Mouse (Mus musculus): Measurements from ENCODE around the gene Exoc7.

The Exoc7 gene

GRCm38 (mm10) chr11:116307019-116307725, at the start of gene Exoc7:
Exoc7 (minus strand) TSS chr11:116307233.
- no peak for DNase-seq (ENCODE audit: low read depth, low spot score)

- no peak for DNase-seq (ENCODE audit: low read depth, low spot score)
These were observed 47.5 kb upstream of the Exoc7 start for GRCm38 (mm10) chr11:116354521-116354920.

DNA sequence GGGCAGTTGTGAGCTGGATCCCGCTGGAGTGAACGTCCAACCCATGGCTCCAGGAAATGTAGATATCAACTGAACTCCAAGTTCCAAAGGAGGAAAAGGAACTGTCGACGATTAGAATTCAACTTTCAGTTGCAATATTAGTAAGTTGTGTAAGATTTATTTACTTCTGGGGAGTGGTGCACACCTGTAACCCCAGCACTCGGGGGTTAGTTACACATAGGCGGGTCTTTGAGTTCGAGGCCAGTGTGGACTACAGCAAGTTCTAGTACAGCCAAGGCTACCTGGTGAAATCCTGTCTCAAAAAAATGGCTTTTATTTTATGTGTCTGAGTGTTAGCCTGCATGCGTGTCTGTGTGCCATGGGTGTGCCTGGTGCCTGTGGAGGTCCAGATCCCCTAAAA, 46.5 kb upstream of the Exoc7 start:
- DNase-seq (ENCODE audit: low read depth, low spot score) = no peak

DNA sequence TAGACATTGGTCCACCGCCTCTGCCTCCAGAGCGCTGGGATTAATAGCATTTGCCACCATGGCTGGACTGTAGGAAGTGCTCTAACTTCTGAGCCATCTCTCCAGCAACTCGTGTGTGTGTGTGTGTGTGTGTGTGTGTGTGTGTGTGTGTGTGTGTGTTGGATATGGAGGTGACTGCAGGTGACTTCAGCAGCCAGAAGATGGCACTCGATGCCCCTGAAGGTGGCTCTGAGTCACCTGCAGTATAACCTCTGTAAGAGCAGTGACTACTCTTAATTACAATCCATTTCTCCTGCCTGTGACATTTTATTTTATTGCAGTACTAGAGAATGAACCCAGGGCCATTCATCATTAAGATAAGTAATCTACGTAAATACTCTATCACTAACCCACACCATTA, 44.3 kb upstream of the Exoc7 start:
- no peak for DNase-seq (ENCODE audit: low read depth, low spot score)

DNA sequence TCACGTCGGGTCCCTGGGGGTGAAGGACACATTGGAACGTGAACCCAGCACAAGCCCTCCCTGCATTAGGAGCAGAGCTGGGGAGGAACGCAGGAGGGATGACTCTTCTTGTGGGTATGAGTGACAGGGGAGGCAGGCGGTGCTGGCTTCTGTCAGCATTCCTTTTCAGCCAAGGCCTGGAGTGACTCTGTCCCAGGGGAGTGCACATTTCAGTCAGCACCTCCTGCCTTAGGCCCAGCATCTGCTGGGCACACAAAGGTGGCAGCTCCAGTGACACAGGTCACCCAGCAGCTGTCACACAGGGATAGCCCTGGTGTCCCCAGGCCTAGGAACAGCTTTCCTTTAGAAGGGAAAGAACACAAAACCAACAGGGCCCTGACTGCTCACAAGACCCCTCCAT, 40.9 kb upstream of the Exoc7 start:
- no peak for DNase-seq (ENCODE audit: low read depth, low spot score)

DNA sequence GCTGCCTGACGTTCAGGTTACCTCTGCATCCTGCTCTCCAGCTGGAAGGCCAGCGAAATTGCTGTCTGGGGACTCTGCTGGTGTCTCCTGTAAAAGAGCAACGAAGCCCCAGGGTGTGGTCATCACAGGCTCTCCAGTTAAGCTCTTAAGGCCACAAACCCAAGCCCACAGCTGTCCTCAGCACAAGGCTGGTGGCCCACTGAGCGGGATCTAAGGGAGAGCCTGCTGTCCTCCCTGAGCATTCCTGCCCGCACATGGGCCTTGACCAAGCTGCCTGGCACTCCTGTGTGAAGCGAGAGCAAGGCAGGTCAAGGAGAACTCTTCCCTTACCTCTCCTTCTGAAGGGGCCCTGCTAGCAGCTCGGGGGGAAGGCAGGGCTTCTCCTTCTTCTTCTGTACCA, 40.0 kb upstream of the Exoc7 start:
- DNase-seq (ENCODE audit: low read depth, low spot score) = no peak

- no peak for DNase-seq (ENCODE audit: low read depth, low spot score)
These were observed 35.2 kb upstream of the Exoc7 start for GRCm38 (mm10) chr11:116342069-116342791.

- DNase-seq (ENCODE audit: low read depth, low spot score) = no peak
These were observed 30.5 kb upstream of the Exoc7 start for GRCm38 (mm10) chr11:116337531-116337930.

DNA sequence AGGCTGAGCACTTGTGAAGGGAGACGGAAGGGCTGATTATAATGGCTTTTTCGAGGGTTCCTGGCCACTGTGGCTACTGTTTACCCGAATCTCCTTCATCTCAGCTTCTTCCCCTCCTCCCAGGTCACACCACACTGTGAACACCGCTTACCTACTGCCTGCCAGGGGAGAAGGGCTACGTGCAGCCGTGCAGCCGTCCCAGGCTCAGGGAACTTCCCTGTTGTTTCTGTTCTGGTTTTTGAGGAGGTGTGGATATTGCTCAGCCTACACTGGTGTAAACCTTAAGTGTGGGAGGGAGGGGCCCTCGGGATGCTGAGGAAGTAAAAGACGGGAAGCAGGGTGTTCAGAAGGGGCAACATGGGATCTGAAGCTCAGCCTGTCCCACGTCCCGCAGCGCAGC, 30.0 kb upstream of the Exoc7 start:
- DNase-seq (ENCODE audit: low read depth, low spot score) = no peak

GRCm38 (mm10) chr11:116336393-116336792, 29.4 kb upstream of the Exoc7 start:
- DNase-seq (ENCODE audit: low read depth, low spot score) = no peak

GRCm38 (mm10) chr11:116335244-116336036, 28.4 kb upstream of the Exoc7 start, which contains the start of gene Foxj1:
Foxj1 (minus strand) TSS chr11:116335399.
- DNase-seq (ENCODE audit: low read depth, low spot score) = peak; percentile 93

- DNase-seq (ENCODE audit: low read depth, low spot score) = no peak
These were observed 27.4 kb upstream of the Exoc7 start for GRCm38 (mm10) chr11:116334417-116334782.

GRCm38 (mm10) chr11:116333526-116334416, 26.7 kb upstream of the Exoc7 start:
- no peak for DNase-seq (ENCODE audit: low read depth, low spot score)

- DNase-seq (ENCODE audit: low read depth, low spot score) = no peak
These were observed 25.9 kb upstream of the Exoc7 start for GRCm38 (mm10) chr11:116332983-116333270.

DNA sequence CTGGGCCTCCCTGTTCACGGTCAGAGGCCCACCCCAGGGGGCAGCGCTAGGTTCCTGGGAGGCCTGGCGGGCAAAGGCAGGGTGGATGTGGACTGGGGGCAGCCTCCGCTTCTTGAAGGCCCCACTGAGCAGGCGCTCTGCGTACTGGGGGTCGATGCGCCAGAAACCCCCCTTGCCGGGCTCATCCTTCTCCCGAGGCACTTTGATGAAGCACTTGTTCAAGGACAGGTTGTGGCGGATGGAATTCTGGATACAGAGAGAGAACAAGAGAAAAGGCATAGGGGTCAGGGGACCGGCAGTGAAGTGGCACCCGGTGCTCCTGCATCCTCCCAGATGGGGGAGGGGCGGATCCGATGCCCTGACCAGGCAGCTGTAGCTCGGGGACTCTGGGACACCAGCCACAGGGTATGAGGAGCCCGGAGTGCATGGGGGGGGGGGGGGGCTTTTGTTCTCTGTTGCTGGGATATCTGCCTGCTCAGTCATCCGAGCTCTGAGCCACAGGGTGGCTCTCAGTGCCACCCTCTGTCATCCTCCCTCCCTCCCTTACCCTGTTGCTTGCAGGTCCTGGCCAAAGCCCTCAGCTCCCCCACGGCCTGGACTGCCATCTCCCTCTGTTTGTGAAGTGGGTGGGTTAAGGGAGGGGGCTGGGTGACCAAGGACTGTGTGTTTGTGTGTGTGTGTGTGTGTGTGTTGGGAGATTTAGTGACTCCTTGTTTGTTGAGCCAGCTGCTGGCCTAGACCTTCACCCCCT, 25.4 kb upstream of the Exoc7 start:
- DNase-seq (ENCODE audit: low read depth, low spot score) = no peak

DNA sequence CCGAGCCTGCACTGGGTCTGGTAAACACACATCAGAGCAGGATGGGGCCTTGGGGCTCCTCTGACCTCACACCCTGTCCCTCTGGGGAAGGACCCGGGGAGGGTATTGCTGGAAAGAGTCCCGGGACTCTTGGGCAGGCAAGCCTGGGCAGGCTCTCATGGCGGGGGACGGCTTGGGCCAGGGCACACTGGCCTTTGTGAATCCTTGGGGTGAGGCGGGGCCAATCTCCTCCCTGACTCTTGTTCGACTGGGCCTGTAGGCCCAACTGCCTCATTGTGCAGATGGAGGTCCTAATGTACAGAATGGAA, 23.1 kb upstream of the Exoc7 start:
- DNase-seq (ENCODE audit: low read depth, low spot score) = no peak

DNA sequence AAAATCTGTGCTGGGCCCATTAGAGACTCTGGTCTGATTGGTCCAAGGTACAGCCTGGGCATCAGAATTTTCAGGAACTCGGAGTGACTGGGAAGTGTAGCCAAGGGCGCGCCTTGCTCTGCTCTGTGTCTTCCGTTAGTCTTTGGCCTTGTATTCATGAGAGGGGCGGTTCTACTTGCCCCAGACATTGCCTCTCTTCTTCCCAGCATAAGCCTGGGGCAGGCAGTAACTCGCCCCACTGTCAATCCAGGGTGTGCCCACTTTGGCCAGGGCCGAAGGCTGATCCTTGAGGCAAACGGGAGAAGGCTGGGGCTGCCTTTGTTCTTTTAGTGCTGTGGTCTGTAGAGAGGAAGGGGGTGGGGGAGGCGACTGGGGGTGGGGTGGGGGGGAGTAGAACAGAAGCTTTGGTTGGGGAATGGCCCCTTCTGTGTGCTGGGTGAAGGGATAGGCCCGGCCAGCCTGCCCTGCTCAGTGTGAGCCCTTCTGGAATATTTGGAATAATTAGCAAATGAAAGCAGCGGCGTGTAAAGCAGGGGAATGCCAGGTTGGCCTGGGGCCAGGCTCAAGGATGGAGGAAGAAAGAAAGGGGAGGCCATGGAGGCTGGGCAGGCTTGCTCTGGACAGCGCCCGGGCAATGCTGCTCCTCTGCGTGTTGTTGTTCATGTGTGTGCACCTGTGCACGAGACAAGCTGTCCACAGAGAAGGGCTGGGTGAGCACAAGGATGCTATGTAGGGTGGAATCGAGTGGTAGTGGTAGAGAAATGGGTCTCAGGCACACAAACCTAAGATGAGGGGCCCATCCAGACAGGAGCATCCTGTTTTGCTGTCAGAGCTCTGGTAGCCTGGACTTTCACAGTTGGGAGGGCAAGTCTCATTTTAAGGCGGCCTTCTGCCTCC, 22.5 kb upstream of the Exoc7 start:
- no peak for DNase-seq (ENCODE audit: low read depth, low spot score)

DNA sequence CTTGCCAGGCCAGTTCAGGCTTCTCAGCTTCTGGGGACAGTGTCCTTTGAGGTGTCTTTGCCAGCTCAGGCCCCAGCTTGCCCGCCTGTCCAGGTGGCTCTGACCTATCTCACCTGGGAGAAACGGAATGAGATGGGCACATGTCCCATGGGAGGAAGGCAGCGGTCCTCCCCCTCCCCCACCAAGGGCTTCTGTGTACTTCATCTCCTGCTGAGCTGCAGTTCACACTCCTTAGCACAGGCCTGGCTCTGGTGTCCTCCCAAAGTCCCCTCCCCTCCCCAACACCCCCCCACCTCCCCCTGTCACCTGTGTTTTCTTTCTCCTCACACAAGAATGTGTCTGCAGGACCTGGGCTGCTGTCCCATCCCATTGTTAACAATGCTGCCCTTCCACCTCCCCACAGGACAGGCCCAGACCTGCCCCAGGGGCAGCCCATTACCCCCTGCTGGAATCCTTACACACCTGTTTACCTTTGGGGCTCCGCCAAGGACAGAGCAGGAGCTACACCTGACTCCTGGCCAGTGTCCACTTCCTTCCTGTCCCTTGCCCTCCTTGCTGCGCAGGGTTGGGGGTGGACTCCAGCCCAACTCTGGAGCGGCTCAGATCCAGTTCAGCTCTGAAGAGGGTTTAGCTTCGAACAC, 20.1 kb upstream of the Exoc7 start:
- DNase-seq (ENCODE audit: low read depth, low spot score) = no peak
